Mouse (Mus musculus) MEL (cell line): Measurements from ENCODE around the gene Atp8a2. TPM values are rescaled to one million over a fixed set of nuclear protein-coding genes. Genes with fewer than 3 reads are reported as not detected.

Experiments used
- DNase-seq: peaks from one replicate; pipeline ENCODE4 v3.0.0; 2011; ENCODE audit warnings: low read depth, low spot score
- H3K27ac ChIP-seq: 2 replicates; pipeline ENCODE4 v1.5.1; 2012; ENCODE audit warnings: low read depth, mild to moderate bottlenecking, control low read depth, low read length, moderate library complexity; ENCODE audit not compliant: control insufficient read depth
- H3K27me3 ChIP-seq, 2 experiments: fragments of 150-350 bp in 1 of 2; sonication (generic) in 1 of 2; 2 replicates each; pipeline ENCODE4 v1.6.1; 2012; ENCODE audit warnings: low read length in 2 of 2, mild to moderate bottlenecking in 2 of 2, improper control_type of control experiment in 1 of 2, moderate library complexity in 1 of 2; ENCODE audit not compliant: insufficient read depth in 2 of 2, control insufficient read depth in 1 of 2
- H3K36me3 ChIP-seq, 2 experiments: 2 replicates each; pipeline ENCODE4 v1.6.1; 2012 to 2014; ENCODE audit warnings: low read length in 2 of 2, improper control_type of control experiment in 1 of 2, inconsistent platforms in 1 of 2, mild to moderate bottlenecking in 1 of 2; ENCODE audit not compliant: insufficient read depth in 2 of 2, control insufficient read depth in 1 of 2
- H3K4me1 ChIP-seq, 2 experiments: fragments of 150-350 bp in 1 of 2; sonication (generic) in 1 of 2; 2 replicates each; pipeline ENCODE4 v1.6.1; 2012; ENCODE audit warnings: low read length in 2 of 2, improper control_type of control experiment in 1 of 2, mild to moderate bottlenecking in 1 of 2; ENCODE audit not compliant: insufficient read depth in 2 of 2, control insufficient read depth in 1 of 2
- H3K4me3 ChIP-seq, 2 experiments: fragments of 150-350 bp in 1 of 2; sonication (generic) in 1 of 2; 2 replicates each; pipeline ENCODE4 v1.5.1; 2012; ENCODE audit warnings: low read depth in 2 of 2, low read length in 2 of 2, mild to moderate bottlenecking in 2 of 2, moderate library complexity in 2 of 2, control low read depth in 1 of 2, improper control_type of control experiment in 1 of 2; ENCODE audit not compliant: control insufficient read depth in 1 of 2, insufficient read depth in 1 of 2
- H3K79me2 ChIP-seq: 2 replicates; pipeline ENCODE4 v1.6.1; 2012; ENCODE audit warnings: mild to moderate bottlenecking, low read length, moderate library complexity; ENCODE audit not compliant: control insufficient read depth, poor library complexity, insufficient read depth
- H3K9ac ChIP-seq: 2 replicates; pipeline ENCODE4 v1.6.1; 2012; ENCODE audit warnings: low read depth, mild to moderate bottlenecking, control low read depth, low read length, moderate library complexity; ENCODE audit not compliant: control insufficient read depth, poor library complexity, severe bottlenecking
- H3K9me3 ChIP-seq: fragments of 150-350 bp; sonication (generic); replicated peaks from 2 replicates; pipeline ENCODE4 v1.6.1; 2012; ENCODE audit warnings: mild to moderate bottlenecking, low read length, improper control_type of control experiment, moderate library complexity; ENCODE audit not compliant: insufficient read depth
- BHLHE40 ChIP-seq: IDR thresholded peaks from 2 replicates; pipeline ENCODE4 v1.6.1; 2012; ENCODE audit warnings: low read depth, mild to moderate bottlenecking, inconsistent platforms, low read length, improper control_type of control experiment, borderline replicate concordance
- CHD2 ChIP-seq: IDR thresholded peaks from 2 replicates; pipeline ENCODE4 v1.6.1; 2011; ENCODE audit warnings: low read length, improper control_type of control experiment
- E2F4 ChIP-seq: IDR thresholded peaks from 2 replicates; pipeline ENCODE4 v1.6.1; 2011; ENCODE audit warnings: low read depth, low read length, improper control_type of control experiment, borderline replicate concordance
- EP300 ChIP-seq, 2 experiments: IDR thresholded peaks; 2 replicates each; pipeline ENCODE4 v1.6.1; 2011; ENCODE audit warnings: improper control_type of control experiment in 2 of 2, low read length in 2 of 2, low read depth in 1 of 2, mild to moderate bottlenecking in 1 of 2
- ETS1 ChIP-seq: IDR thresholded peaks from 2 replicates; pipeline ENCODE4 v1.6.1; 2012; ENCODE audit warnings: low read depth, mild to moderate bottlenecking, inconsistent platforms, low read length, improper control_type of control experiment, moderate library complexity
- GATA1 ChIP-seq: IDR thresholded peaks from 2 replicates; pipeline ENCODE4 v1.6.1; 2011; ENCODE audit warnings: low read depth, low read length, improper control_type of control experiment
- HCFC1 ChIP-seq: IDR thresholded peaks from 2 replicates; pipeline ENCODE4 v1.6.1; 2012; ENCODE audit warnings: low read depth, mild to moderate bottlenecking, inconsistent platforms, low read length, improper control_type of control experiment, moderate library complexity
- KAT2A ChIP-seq: conservative IDR thresholded peaks from 2 replicates; pipeline ENCODE4 v1.6.1; 2012; ENCODE audit warnings: low read depth, low read length, improper control_type of control experiment, inconsistent platforms
- MAFK ChIP-seq: IDR thresholded peaks from 2 replicates; pipeline ENCODE4 v1.6.1; 2011; ENCODE audit warnings: low read depth, mild to moderate bottlenecking, low read length, improper control_type of control experiment, borderline replicate concordance
- MAX ChIP-seq: IDR thresholded peaks from 2 replicates; pipeline ENCODE4 v1.6.1; 2011; ENCODE audit warnings: low read length, improper control_type of control experiment
- MEF2A ChIP-seq: IDR thresholded peaks from 2 replicates; pipeline ENCODE4 v1.6.1; 2014; ENCODE audit warnings: low read depth, mild to moderate bottlenecking, inconsistent platforms, low read length, improper control_type of control experiment; ENCODE audit not compliant: poor library complexity, insufficient replicate concordance, severe bottlenecking; ENCODE audit errors: extremely low read depth
- MXI1 ChIP-seq: IDR thresholded peaks from 2 replicates; pipeline ENCODE4 v1.6.1; 2011; ENCODE audit warnings: mild to moderate bottlenecking, low read depth, low read length, improper control_type of control experiment
- MYB ChIP-seq: IDR thresholded peaks from 2 replicates; pipeline ENCODE4 v1.6.1; 2011; ENCODE audit warnings: mild to moderate bottlenecking, low read depth, low read length, improper control_type of control experiment
- MYC ChIP-seq: IDR thresholded peaks from 2 replicates; pipeline ENCODE4 v1.6.1; 2011; ENCODE audit warnings: low read depth, mild to moderate bottlenecking, low read length, improper control_type of control experiment, moderate library complexity
- NRF1 ChIP-seq: IDR thresholded peaks from 2 replicates; pipeline ENCODE4 v1.6.1; 2014; ENCODE audit warnings: low read depth, mild to moderate bottlenecking, inconsistent platforms, low read length, improper control_type of control experiment, moderate library complexity; ENCODE audit not compliant: poor library complexity, insufficient read depth, severe bottlenecking
- POLR2AphosphoS2 ChIP-seq: IDR thresholded peaks from 2 replicates; pipeline ENCODE4 v1.6.1; 2011; ENCODE audit warnings: low read length, improper control_type of control experiment
- POLR2AphosphoS5 ChIP-seq: IDR thresholded peaks from 2 replicates; pipeline ENCODE4 v1.6.1; 2012; ENCODE audit warnings: low read depth, borderline replicate concordance, mild to moderate bottlenecking, inconsistent platforms, low read length, moderate library complexity, mixed read lengths
- RCOR1 ChIP-seq: IDR thresholded peaks from 2 replicates; pipeline ENCODE4 v1.6.1; 2012; ENCODE audit warnings: low read depth, mild to moderate bottlenecking, inconsistent platforms, low read length, improper control_type of control experiment
- SIN3A ChIP-seq: IDR thresholded peaks from 2 replicates; pipeline ENCODE4 v1.6.1; 2012; ENCODE audit warnings: low read length, improper control_type of control experiment, inconsistent platforms
- SMC3 ChIP-seq: IDR thresholded peaks from 2 replicates; pipeline ENCODE4 v1.6.1; 2011; ENCODE audit warnings: low read depth, low read length, improper control_type of control experiment
- TAL1 ChIP-seq: IDR thresholded peaks from 2 replicates; pipeline ENCODE4 v1.6.1; 2012; ENCODE audit warnings: mild to moderate bottlenecking, inconsistent platforms, low read length, moderate library complexity, mixed read lengths
- USF1 ChIP-seq: IDR thresholded peaks from 2 replicates; pipeline ENCODE4 v1.6.1; 2014; ENCODE audit warnings: low read depth, mild to moderate bottlenecking, inconsistent platforms, low read length, improper control_type of control experiment, moderate library complexity
- USF2 ChIP-seq, 2 experiments: IDR thresholded peaks; 2 replicates each; pipeline ENCODE4 v1.6.1; 2011 to 2012; ENCODE audit warnings: improper control_type of control experiment in 2 of 2, low read length in 2 of 2, borderline replicate concordance in 1 of 2, inconsistent platforms in 1 of 2, low read depth in 1 of 2, mild to moderate bottlenecking in 1 of 2; ENCODE audit not compliant: insufficient read depth in 1 of 2
- ZC3H11A ChIP-seq: IDR thresholded peaks from 2 replicates; pipeline ENCODE4 v1.6.1; 2012; ENCODE audit warnings: low read depth, mild to moderate bottlenecking, inconsistent platforms, low read length, improper control_type of control experiment
- ZKSCAN1 ChIP-seq: IDR thresholded peaks from 2 replicates; pipeline ENCODE4 v1.6.1; 2012; ENCODE audit warnings: low read depth, mild to moderate bottlenecking, inconsistent platforms, low read length, improper control_type of control experiment, moderate library complexity
- ZMIZ1 ChIP-seq: IDR thresholded peaks from 2 replicates; pipeline ENCODE4 v1.6.1; 2012; ENCODE audit warnings: low read depth, mild to moderate bottlenecking, inconsistent platforms, low read length, improper control_type of control experiment, moderate library complexity
- ZNF384 ChIP-seq: IDR thresholded peaks from 2 replicates; pipeline ENCODE4 v1.6.1; 2012; ENCODE audit warnings: low read depth, mild to moderate bottlenecking, inconsistent platforms, low read length, improper control_type of control experiment
- polyA plus RNA-seq, 2 experiments: library from polyadenylated mRNA; stranded (reverse) in 1 of 2; unstranded in 1 of 2; fragments of >175 nt in 1 of 2; fragments of >200 nt in 1 of 2; gene quantifications; 2 replicates each; pipeline versions ENCODE4 v1.2.1 to v1.2.4; 2012; ENCODE audit warnings: low replicate concordance in 2 of 2, low read depth in 1 of 2; ENCODE audit not compliant: insufficient read length in 2 of 2, insufficient read depth in 1 of 2, missing spikeins in 1 of 2
- total RNA-seq: library from RNA; depleted of rRNA; stranded (reverse); fragments of 300-350 nt; gene quantifications from 2 replicates; pipeline ENCODE4 v1.2.3, GENCODE M21; 2012

The Atp8a2 gene
- total and polyA plus RNA-seq, 3 experiments, result 0.29 to 0.39 TPM; not detected in 1

GRCm38 (mm10) chr14:59741752-59742151 is 455.2 kb downstream of the Atp8a2 start:
- no peaks in the 10 kb centered on the region for H3K79me2 ChIP-seq
- no peak overlapping the region for H3K27ac ChIP-seq
- no peak overlapping the region for H3K9ac ChIP-seq
- H3K9me3 ChIP-seq, result no peaks in the 10 kb centered on the region
- H3K4me3 ChIP-seq, result no peak overlapping the region
- TF ChIP-seq MEF2A (no peak), CHD2 (no peak), MYC (no peak), USF2 (IDR thresholded peaks at IDR 0.05; ENCODE audit: borderline replicate concordance in 1 of 2, insufficient read depth in 1 of 2, low read depth in 1 of 2, low read length in 2 of 2) (no peak), MYB (no peak), USF1 (no peak), ZKSCAN1 (no peak), SMC3 (no peak), TAL1 (no peak), ZC3H11A (no peak), BHLHE40 (no peak), GATA1 (no peak), POLR2AphosphoS2 (no peak), RCOR1 (no peak), MXI1 (no peak), MAFK (no peak), ZMIZ1 (no peak)
- TF ChIP-seq, all 39 proteins: peak for 0
- Histone ChIP-seq H3K4me1 (no peaks in the 10 kb centered on the region), H3K27me3 (no peaks in the 10 kb centered on the region), H3K36me3 (no peaks in the 10 kb centered on the region)
- DNase-seq, result no peak

- no peaks in the 10 kb centered on the region for H3K36me3 ChIP-seq
- H3K79me2 ChIP-seq, result no peaks in the 10 kb centered on the region
- DNase-seq, result no peak
- no peak overlapping the region for H3K9ac ChIP-seq
- TF ChIP-seq EP300 (IDR thresholded peaks at IDR 0.05; ENCODE audit: low read depth in 1 of 2, low read length in 2 of 2) (no peak), MAX (no peak), POLR2AphosphoS5 (no peak), MEF2A (no peak), ETS1 (no peak), POLR2AphosphoS2 (no peak), RCOR1 (no peak), CHD2 (no peak), SMC3 (no peak), HCFC1 (no peak), KAT2A (no peak), MYB (no peak), SIN3A (no peak), NRF1 (no peak), ZNF384 (no peak), E2F4 (no peak), BHLHE40 (no peak)
- TF ChIP-seq, all 39 proteins: peak for 0
- Histone ChIP-seq H3K9me3 (no peaks in the 10 kb centered on the region), H3K4me1 (no peaks in the 10 kb centered on the region), H3K27me3 (no peaks in the 10 kb centered on the region), H3K27ac (no peak overlapping the region), H3K4me3 (no peak overlapping the region)
Observed at GRCm38 (mm10) chr14:59739446-59739845, 457.5 kb downstream of the Atp8a2 start.
